Mouse (Mus musculus) kidney, postnatal 0 days (tissue): ENCODE results near the gene Slc16a3. TPM values are rescaled to one million over a fixed set of nuclear protein-coding genes. Genes with fewer than 3 reads are reported as not detected.

ENCODE experiments used
- ATAC-seq: fragments of 200-750 bp; cut with Nextera tagmentation; replicated peaks from 2 replicates; pipeline ENCODE4 v1.8.0; 2017; ENCODE audit warnings: low read depth, moderate number of reproducible peaks, moderate TSS enrichment, moderate library complexity; ENCODE audit not compliant: low FRiP score
- DNase-seq: peaks from one replicate; pipeline ENCODE4 v3.0.0-alpha.2; 2016; ENCODE audit warnings: low spot score
- H3K27ac ChIP-seq: fragments of 300-500 bp; sonication (generic); 2 replicates; pipeline ENCODE4 v1.5.1; 2014; ENCODE audit warnings: mild to moderate bottlenecking
- H3K27me3 ChIP-seq: fragments of 300-500 bp; sonication (generic); 2 replicates; pipeline ENCODE4 v1.6.1; 2014; ENCODE audit warnings: low read length, mixed read lengths; ENCODE audit not compliant: insufficient read depth
- H3K36me3 ChIP-seq: fragments of 300-500 bp; sonication (generic); 2 replicates; pipeline ENCODE4 v1.6.1; 2014; ENCODE audit warnings: low read length, mixed read lengths; ENCODE audit not compliant: insufficient read depth
- H3K4me1 ChIP-seq: fragments of 300-500 bp; sonication (generic); replicated peaks from 2 replicates; pipeline ENCODE4 v1.6.1; 2014; ENCODE audit warnings: antibody characterized with exemption, low read length, mixed read lengths; ENCODE audit not compliant: insufficient read depth
- H3K4me2 ChIP-seq: fragments of 300-500 bp; sonication (generic); 2 replicates; pipeline ENCODE4 v1.6.1; 2014; ENCODE audit warnings: mild to moderate bottlenecking, low read length, moderate library complexity, mixed read lengths
- H3K4me3 ChIP-seq: fragments of 300-500 bp; sonication (generic); replicated peaks from 2 replicates; pipeline ENCODE4 v1.5.1; 2014; ENCODE audit warnings: low read depth, low read length
- H3K9ac ChIP-seq: fragments of 300-500 bp; sonication (generic); 2 replicates; pipeline ENCODE4 v1.6.1; 2014; ENCODE audit warnings: low read depth, low read length
- H3K9me3 ChIP-seq: fragments of 300-500 bp; sonication (generic); replicated peaks from 2 replicates; pipeline ENCODE4 v1.6.1; 2016; ENCODE audit warnings: low read length, inconsistent platforms, mixed read lengths
- CTCF ChIP-seq: IDR thresholded peaks from 2 replicates; pipeline ENCODE4 v1.5.1; 2016; ENCODE audit warnings: antibody characterized with exemption, low read depth, mild to moderate bottlenecking, moderate library complexity
- WGBS: fragments of 180-500 bp; shearing (Covaris S2); extraction: QIAGEN DNeasy Blood & Tissue Kit; methylation state at CpG from one replicate; pipeline ENCODE4 v1.1.7; 2014; 5-methylcytosine and 5-hydroxymethylcytosine counted together
- polyA plus RNA-seq: library from polyadenylated mRNA; unstranded; fragments of >200 nt; fragmentation: Nextera tagmentation; extraction: Ambion mirVana; gene quantifications from 2 replicates; pipeline ENCODE4 v1.2.1, GENCODE M21; 2015

Gene Slc16a3
- polyA plus RNA-seq, 1 experiment from 2014 or later, result 10.0 TPM

- WGBS, result 53% methylated on average over 4 of the region's 4 CpGs
- DNase-seq, result no peak
- Histone ChIP-seq H3K9ac (no peak overlapping the region), H3K27ac (no peak overlapping the region), H3K9me3 (no peaks in the 10 kb centered on the region), H3K27me3 (no peaks in the 10 kb centered on the region), H3K4me2 (no peak overlapping the region), H3K4me1 (no peaks in the 10 kb centered on the region), H3K4me3 (no peak overlapping the region), H3K36me3 (peaks cover 92% of the 10 kb centered on the region)
- no peak for TF ChIP-seq CTCF
- ATAC-seq, result no peak
Observed at GRCm38 (mm10) chr11:120965587-120965986, 17.3 kb downstream of the Slc16a3 start.

- Histone ChIP-seq H3K9ac (no peak overlapping the region), H3K4me3 (no peak overlapping the region), H3K9me3 (no peaks in the 10 kb centered on the region), H3K27ac (no peak overlapping the region), H3K4me2 (no peak overlapping the region), H3K4me1 (no peaks in the 10 kb centered on the region), H3K27me3 (no peaks in the 10 kb centered on the region), H3K36me3 (peaks cover 96% of the 10 kb centered on the region)
- peak; percentile 45; the same call in 1 of the 2 replicates for ATAC-seq
- no peak for TF ChIP-seq CTCF
- 78% methylated on average over 5 of the region's 5 CpGs for WGBS
- DNase-seq, result no peak
Observed at GRCm38 (mm10) chr11:120969742-120970141, 21.5 kb downstream of the Slc16a3 start.

GRCm38 (mm10) chr11:120971237-120971636, 23.0 kb downstream of the Slc16a3 start:
- DNase-seq (no peak), ATAC-seq (no peak)
- Histone ChIP-seq H3K36me3 (peaks cover 90% of the 10 kb centered on the region), H3K27ac (peak overlapping the region; percentile 34; the same call in 1 of the 2 replicates), H3K9me3 (no peaks in the 10 kb centered on the region), H3K4me1 (no peaks in the 10 kb centered on the region), H3K4me2 (no peak overlapping the region), H3K27me3 (no peaks in the 10 kb centered on the region), H3K9ac (no peak overlapping the region), H3K4me3 (no peak overlapping the region)
- 85% methylated on average over 5 of the region's 5 CpGs for WGBS
- TF ChIP-seq CTCF, result no peak

- no peak overlapping the region for H3K4me2 ChIP-seq
- no peak for DNase-seq
- H3K4me1 ChIP-seq, result no peaks in the 10 kb centered on the region
- no peak for ATAC-seq
- H3K27ac ChIP-seq, result no peak overlapping the region
- 74% methylated on average over 6 of the region's 6 CpGs for WGBS
- no peak overlapping the region for H3K4me3 ChIP-seq
- H3K27me3 ChIP-seq, result no peaks in the 10 kb centered on the region
- H3K36me3 ChIP-seq, result peaks cover 75% of the 10 kb centered on the region
- TF ChIP-seq CTCF, result no peak
- H3K9me3 ChIP-seq, result no peaks in the 10 kb centered on the region
- H3K9ac ChIP-seq, result no peak overlapping the region
Observed at GRCm38 (mm10) chr11:120973318-120973717, 25.0 kb downstream of the Slc16a3 start.

GRCm38 (mm10) chr11:120979711-120980426, 31.6 kb downstream of the Slc16a3 start:
- Histone ChIP-seq H3K27ac (no peak overlapping the region), H3K4me3 (no peak overlapping the region), H3K36me3 (peaks cover 47% of the 10 kb centered on the region), H3K27me3 (no peaks in the 10 kb centered on the region), H3K4me1 (no peaks in the 10 kb centered on the region), H3K9ac (no peak overlapping the region), H3K9me3 (no peaks in the 10 kb centered on the region), H3K4me2 (no peak overlapping the region)
- TF ChIP-seq CTCF, result no peak
- DNase-seq, result no peak
- WGBS, result 78% methylated on average over 8 of the region's 8 CpGs
- no peak for ATAC-seq

GRCm38 (mm10) chr11:120980427-120981035, 32.3 kb downstream of the Slc16a3 start:
- Histone ChIP-seq H3K9ac (no peak overlapping the region), H3K36me3 (peaks cover 44% of the 10 kb centered on the region), H3K4me1 (no peaks in the 10 kb centered on the region), H3K27me3 (no peaks in the 10 kb centered on the region), H3K4me2 (no peak overlapping the region), H3K9me3 (no peaks in the 10 kb centered on the region), H3K4me3 (no peak overlapping the region), H3K27ac (no peak overlapping the region)
- TF ChIP-seq CTCF, result no peak
- 68% methylated on average over 9 of the region's 9 CpGs for WGBS
- DNase-seq (no peak), ATAC-seq (no peak)
